Mouse (Mus musculus): Measurements from ENCODE around the gene Ambra1. TPM values are rescaled to one million over a fixed set of nuclear protein-coding genes. Genes with fewer than 3 reads are reported as not detected.

Ambra1 gene
- polyA plus RNA-seq, 1 experiment from 2014 or later: 16.8 TPM

- DNase-seq (ENCODE audit: low spot score): no peak
- Histone ChIP-seq H3K36me3 (replicated peaks; ENCODE audit: control insufficient read depth, insufficient read depth, low read depth, low read length) (no peaks in the 10 kb centered on the region), H3K4me1 (ENCODE audit: control insufficient read depth, insufficient read depth, low read length) (no peaks in the 10 kb centered on the region), H3K27me3 (ENCODE audit: control insufficient read depth, insufficient read depth, low read length) (no peaks in the 10 kb centered on the region), H3K9ac (replicated peaks; ENCODE audit: low read length) (no peak overlapping the region), H3K27ac (replicated peaks; ENCODE audit: low read depth, low read length) (no peak overlapping the region), H3K4me3 (ENCODE audit: low read depth, low read length) (no peak overlapping the region), H3K9me3 (replicated peaks; ENCODE audit: control insufficient read depth, low read length) (no peaks in the 10 kb centered on the region), H3K4me2 (ENCODE audit: low read depth, low read length) (no peak overlapping the region)
- 86% methylated on average over 2 of the region's 2 CpGs for WGBS
- no peak for ATAC-seq (replicated peaks; ENCODE audit: insufficient number of reproducible peaks, low FRiP score, low TSS enrichment, low read depth)
Measured at GRCm38 (mm10) chr2:91876806-91877140, 146.8 kb downstream of the Ambra1 start.

DNA sequence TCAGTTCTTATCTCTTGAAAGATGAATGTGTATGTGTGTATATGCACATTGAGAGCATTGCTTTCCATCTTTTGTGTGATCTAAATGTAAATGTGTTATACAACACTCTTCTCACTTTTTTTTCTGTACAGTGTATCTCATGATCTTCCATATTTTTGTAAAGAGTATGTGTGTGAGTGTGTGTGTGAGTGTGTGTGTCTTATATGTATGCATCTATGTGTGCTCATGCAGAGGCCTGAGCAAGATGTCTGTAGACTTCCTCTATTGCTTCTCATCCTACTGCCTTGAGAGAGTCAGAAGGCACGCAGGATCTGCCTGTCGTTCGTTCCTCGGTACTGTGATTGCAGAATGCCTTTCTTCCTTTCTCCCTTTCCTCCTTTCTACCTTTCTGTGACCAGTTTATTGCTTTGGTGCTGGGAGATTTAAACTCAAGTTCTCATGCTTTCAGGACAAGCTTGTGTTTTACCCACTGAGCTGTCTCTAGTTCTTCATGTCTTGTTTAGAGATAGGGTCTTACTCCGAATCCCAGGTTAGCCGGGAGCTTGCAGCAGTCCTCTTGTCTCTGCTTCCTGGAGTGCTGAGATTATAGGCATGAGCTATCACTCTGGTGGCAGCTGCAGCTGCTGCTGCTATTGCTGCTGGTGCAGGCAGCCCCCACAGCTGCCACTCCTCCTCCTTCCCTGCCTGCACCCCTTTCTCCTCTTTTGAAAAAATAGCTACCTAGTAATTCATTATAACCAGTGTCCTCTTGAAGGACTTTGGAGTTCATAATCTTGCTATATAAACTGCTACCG, 148.7 kb downstream of the Ambra1 start:
- no peak for DNase-seq (ENCODE audit: low spot score)
- ATAC-seq (replicated peaks; ENCODE audit: insufficient number of reproducible peaks, low FRiP score, low TSS enrichment, low read depth): no peak
- Histone ChIP-seq H3K36me3 (replicated peaks; ENCODE audit: control insufficient read depth, insufficient read depth, low read depth, low read length) (no peaks in the 10 kb centered on the region), H3K9me3 (replicated peaks; ENCODE audit: control insufficient read depth, low read length) (no peaks in the 10 kb centered on the region), H3K4me1 (ENCODE audit: control insufficient read depth, insufficient read depth, low read length) (no peaks in the 10 kb centered on the region), H3K27me3 (ENCODE audit: control insufficient read depth, insufficient read depth, low read length) (no peaks in the 10 kb centered on the region), H3K9ac (replicated peaks; ENCODE audit: low read length) (no peak overlapping the region), H3K4me2 (ENCODE audit: low read depth, low read length) (no peak overlapping the region), H3K27ac (replicated peaks; ENCODE audit: low read depth, low read length) (no peak overlapping the region), H3K4me3 (ENCODE audit: low read depth, low read length) (no peak overlapping the region)
- WGBS: 87% methylated on average over 7 of the region's 7 CpGs

GRCm38 (mm10) chr2:91883961-91884360, 154.0 kb downstream of the Ambra1 start:
- ATAC-seq (replicated peaks; ENCODE audit: insufficient number of reproducible peaks, low FRiP score, low TSS enrichment, low read depth) (no peak), DNase-seq (ENCODE audit: low spot score) (no peak)
- H3K27me3 ChIP-seq (ENCODE audit: control insufficient read depth, insufficient read depth, low read length): no peaks in the 10 kb centered on the region
- no peak overlapping the region for H3K9ac ChIP-seq (replicated peaks; ENCODE audit: low read length)
- H3K36me3 ChIP-seq (replicated peaks; ENCODE audit: control insufficient read depth, insufficient read depth, low read depth, low read length): no peaks in the 10 kb centered on the region
- H3K27ac ChIP-seq (replicated peaks; ENCODE audit: low read depth, low read length): no peak overlapping the region
- 84% methylated on average over 4 of the region's 4 CpGs for WGBS
- no peaks in the 10 kb centered on the region for H3K9me3 ChIP-seq (replicated peaks; ENCODE audit: control insufficient read depth, low read length)
- H3K4me3 ChIP-seq (ENCODE audit: low read depth, low read length): no peak overlapping the region
- H3K4me1 ChIP-seq (ENCODE audit: control insufficient read depth, insufficient read depth, low read length): no peaks in the 10 kb centered on the region
- H3K4me2 ChIP-seq (ENCODE audit: low read depth, low read length): no peak overlapping the region

DNA sequence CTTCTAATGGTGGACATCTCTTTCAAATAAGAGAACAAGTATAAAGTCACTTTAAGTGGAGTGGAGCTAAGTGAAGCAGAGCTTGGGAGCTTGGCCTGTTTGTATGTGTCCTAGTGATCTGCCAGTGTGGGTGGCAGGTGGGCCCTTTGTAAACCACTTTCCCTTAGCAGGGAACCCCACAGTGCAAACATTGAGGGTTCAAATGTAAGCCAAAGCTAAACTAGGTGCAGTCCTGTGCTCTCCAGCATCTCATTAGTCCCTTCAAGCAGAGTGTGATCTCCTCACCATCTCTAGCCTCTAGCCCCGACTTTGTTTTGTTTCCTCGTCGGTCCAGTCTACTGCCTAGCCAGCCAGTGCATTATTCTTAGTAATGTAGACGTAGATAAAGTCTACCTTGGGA, 154.7 kb downstream of the Ambra1 start:
- Histone ChIP-seq H3K27me3 (ENCODE audit: control insufficient read depth, insufficient read depth, low read length) (no peaks in the 10 kb centered on the region), H3K9ac (replicated peaks; ENCODE audit: low read length) (no peak overlapping the region), H3K36me3 (replicated peaks; ENCODE audit: control insufficient read depth, insufficient read depth, low read depth, low read length) (no peaks in the 10 kb centered on the region), H3K27ac (replicated peaks; ENCODE audit: low read depth, low read length) (no peak overlapping the region), H3K4me3 (ENCODE audit: low read depth, low read length) (no peak overlapping the region), H3K9me3 (replicated peaks; ENCODE audit: control insufficient read depth, low read length) (no peaks in the 10 kb centered on the region), H3K4me2 (ENCODE audit: low read depth, low read length) (no peak overlapping the region), H3K4me1 (ENCODE audit: control insufficient read depth, insufficient read depth, low read length) (no peaks in the 10 kb centered on the region)
- ATAC-seq (replicated peaks; ENCODE audit: insufficient number of reproducible peaks, low FRiP score, low TSS enrichment, low read depth) (no peak), DNase-seq (ENCODE audit: low spot score) (no peak)
- 86% methylated on average over 4 of the region's 4 CpGs for WGBS

GRCm38 (mm10) chr2:91894716-91895115, 164.8 kb downstream of the Ambra1 start:
- ATAC-seq (replicated peaks; ENCODE audit: insufficient number of reproducible peaks, low FRiP score, low TSS enrichment, low read depth) (no peak), DNase-seq (ENCODE audit: low spot score) (no peak)
- Histone ChIP-seq H3K9me3 (replicated peaks; ENCODE audit: control insufficient read depth, low read length) (no peaks in the 10 kb centered on the region), H3K4me3 (ENCODE audit: low read depth, low read length) (no peak overlapping the region), H3K9ac (replicated peaks; ENCODE audit: low read length) (no peak overlapping the region), H3K27ac (replicated peaks; ENCODE audit: low read depth, low read length) (no peak overlapping the region), H3K4me2 (ENCODE audit: low read depth, low read length) (no peak overlapping the region), H3K27me3 (ENCODE audit: control insufficient read depth, insufficient read depth, low read length) (no peaks in the 10 kb centered on the region), H3K36me3 (replicated peaks; ENCODE audit: control insufficient read depth, insufficient read depth, low read depth, low read length) (no peaks in the 10 kb centered on the region), H3K4me1 (ENCODE audit: control insufficient read depth, insufficient read depth, low read length) (no peaks in the 10 kb centered on the region)
- WGBS: 78% methylated on average over 3 of the region's 3 CpGs

- ATAC-seq (replicated peaks; ENCODE audit: insufficient number of reproducible peaks, low FRiP score, low TSS enrichment, low read depth): no peak
- DNase-seq (ENCODE audit: low spot score): no peak
- Histone ChIP-seq H3K27ac (replicated peaks; ENCODE audit: low read depth, low read length) (no peak overlapping the region), H3K4me2 (ENCODE audit: low read depth, low read length) (no peak overlapping the region), H3K9me3 (replicated peaks; ENCODE audit: control insufficient read depth, low read length) (no peaks in the 10 kb centered on the region), H3K36me3 (replicated peaks; ENCODE audit: control insufficient read depth, insufficient read depth, low read depth, low read length) (no peaks in the 10 kb centered on the region), H3K9ac (replicated peaks; ENCODE audit: low read length) (no peak overlapping the region), H3K4me3 (ENCODE audit: low read depth, low read length) (no peak overlapping the region), H3K27me3 (ENCODE audit: control insufficient read depth, insufficient read depth, low read length) (no peaks in the 10 kb centered on the region), H3K4me1 (ENCODE audit: control insufficient read depth, insufficient read depth, low read length) (no peaks in the 10 kb centered on the region)
- 92% methylated on average over 3 of the region's 3 CpGs for WGBS
Measured at GRCm38 (mm10) chr2:91895401-91895800, 165.5 kb downstream of the Ambra1 start.

GRCm38 (mm10) chr2:91897968-91898367, 168.0 kb downstream of the Ambra1 start:
- ATAC-seq (replicated peaks; ENCODE audit: insufficient number of reproducible peaks, low FRiP score, low TSS enrichment, low read depth) (no peak), DNase-seq (ENCODE audit: low spot score) (no peak)
- H3K9me3 ChIP-seq (replicated peaks; ENCODE audit: control insufficient read depth, low read length): no peaks in the 10 kb centered on the region
- H3K4me3 ChIP-seq (ENCODE audit: low read depth, low read length): no peak overlapping the region
- H3K36me3 ChIP-seq (replicated peaks; ENCODE audit: control insufficient read depth, insufficient read depth, low read depth, low read length): no peaks in the 10 kb centered on the region
- H3K4me2 ChIP-seq (ENCODE audit: low read depth, low read length): no peak overlapping the region
- no peaks in the 10 kb centered on the region for H3K4me1 ChIP-seq (ENCODE audit: control insufficient read depth, insufficient read depth, low read length)
- no peak overlapping the region for H3K9ac ChIP-seq (replicated peaks; ENCODE audit: low read length)
- no peak overlapping the region for H3K27ac ChIP-seq (replicated peaks; ENCODE audit: low read depth, low read length)
- H3K27me3 ChIP-seq (ENCODE audit: control insufficient read depth, insufficient read depth, low read length): no peaks in the 10 kb centered on the region

DNA sequence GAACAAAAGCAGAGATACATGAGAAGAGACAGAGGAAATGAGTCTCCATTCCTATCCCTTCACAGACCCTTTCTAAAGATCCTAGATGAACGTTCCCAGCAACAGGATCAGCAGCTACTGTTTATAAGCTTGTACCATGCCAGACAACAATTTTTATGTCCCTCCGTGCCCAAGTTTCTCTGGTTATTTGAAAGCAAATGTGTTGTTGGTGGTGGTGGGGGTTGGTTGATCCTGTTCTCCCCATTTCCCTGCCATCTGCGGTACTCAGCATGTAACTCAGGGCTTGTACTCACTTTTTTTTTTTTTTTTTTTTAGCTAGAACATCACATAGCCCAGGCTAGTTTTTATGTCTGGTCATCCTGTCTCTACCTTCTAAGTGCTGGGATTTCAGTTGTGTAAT, 169.2 kb downstream of the Ambra1 start:
- H3K9me3 ChIP-seq (replicated peaks; ENCODE audit: control insufficient read depth, low read length): no peaks in the 10 kb centered on the region
- H3K4me3 ChIP-seq (ENCODE audit: low read depth, low read length): no peak overlapping the region
- no peak for DNase-seq (ENCODE audit: low spot score)
- H3K27me3 ChIP-seq (ENCODE audit: control insufficient read depth, insufficient read depth, low read length): no peaks in the 10 kb centered on the region
- no peaks in the 10 kb centered on the region for H3K4me1 ChIP-seq (ENCODE audit: control insufficient read depth, insufficient read depth, low read length)
- no peak overlapping the region for H3K9ac ChIP-seq (replicated peaks; ENCODE audit: low read length)
- 84% methylated on average over 3 of the region's 3 CpGs for WGBS
- no peaks in the 10 kb centered on the region for H3K36me3 ChIP-seq (replicated peaks; ENCODE audit: control insufficient read depth, insufficient read depth, low read depth, low read length)
- no peak overlapping the region for H3K4me2 ChIP-seq (ENCODE audit: low read depth, low read length)
- no peak for ATAC-seq (replicated peaks; ENCODE audit: insufficient number of reproducible peaks, low FRiP score, low TSS enrichment, low read depth)
- no peak overlapping the region for H3K27ac ChIP-seq (replicated peaks; ENCODE audit: low read depth, low read length)

Measured in embryonic facial prominence, embryonic 11.5 days (tissue).